Comparison of ENCODE assay signal across 13 mouse cellular contexts in the genomic region with DNA sequence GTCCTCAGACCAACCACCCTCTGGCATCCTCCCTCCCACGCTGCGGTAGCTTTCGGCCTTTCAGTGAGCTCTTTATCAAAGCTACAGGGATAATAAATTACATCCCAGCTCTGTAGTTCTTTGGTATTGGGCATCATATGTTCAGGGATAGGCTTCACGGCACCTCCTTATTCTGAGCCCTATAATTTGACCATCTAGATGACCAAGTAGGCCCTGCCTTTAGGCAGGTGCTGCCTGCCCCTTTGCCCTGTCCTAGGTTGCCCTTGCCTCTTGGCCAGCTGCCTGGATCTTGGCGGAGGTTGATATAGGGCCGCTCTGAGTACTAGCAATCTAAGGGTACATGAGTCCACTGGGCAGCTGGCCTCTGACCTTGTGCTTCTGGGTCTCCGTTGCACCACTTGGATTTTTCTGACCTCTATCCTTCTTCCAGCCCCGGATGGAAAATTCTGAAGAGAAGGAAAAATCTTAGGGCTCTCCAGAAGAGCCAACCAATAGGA. TPM values are rescaled to one million over a fixed set of nuclear protein-coding genes. Genes with fewer than 3 reads are reported as not detected.
A peak's percentile ranks its signal among the peaks of the same experiment; 100 is the strongest.
DNase-seq lines count a peak whose midpoint lies in the region; ATAC-seq lines count a peak whose summit lies in the region.
"Had no signal": no experiment of that assay in that cellular context is flagged by ENCODE, and none has a peak within 500 bp of the region (broad histone marks: within the 10 kb centered on the region; RNA-seq: fewer than 3 reads in every experiment).

No protein-coding gene starts in this region.

- no peaks in the 10 kb centered on the region for H3K27me3 ChIP-seq in kidney, embryonic 16.5 days (ENCODE audit: insufficient read depth, low read length)
- no peaks in the 10 kb centered on the region for H3K27me3 ChIP-seq in heart, embryonic 14.5 days (ENCODE audit: control insufficient read depth, insufficient read depth, low read length)

- H3K4me3 ChIP-seq in kidney, embryonic 16.5 days (ENCODE audit: low read length): no peak overlapping the region
- H3K4me3 ChIP-seq in heart, embryonic 14.5 days (ENCODE audit: control insufficient read depth in 1 of 2, insufficient read depth in 1 of 2, low read depth in 1 of 2, low read length in 2 of 2): no peak overlapping the region

- H3K9me3 ChIP-seq in kidney, embryonic 16.5 days (ENCODE audit: low read length): no peaks in the 10 kb centered on the region
- peaks cover 4% of the 10 kb centered on the region; the same call in 1 of the 2 replicates for H3K9me3 ChIP-seq in heart, embryonic 14.5 days (ENCODE audit: control insufficient read depth, low read length)

- 69% methylated on average over 8 of the region's 8 CpGs for WGBS in kidney, embryonic 16.5 days
- 67% methylated on average over 8 of the region's 8 CpGs for WGBS in heart, embryonic 14.5 days

- no peak overlapping the region for H3K9ac ChIP-seq in kidney, embryonic 16.5 days (replicated peaks; ENCODE audit: low read length)
- H3K9ac ChIP-seq in heart, embryonic 14.5 days (ENCODE audit: low read length): no peak overlapping the region

- ATAC-seq in kidney, embryonic 16.5 days (ENCODE audit: low FRiP score, low TSS enrichment): no peak
- 0 out of 2 replicates have a peak, but pooled peaks have one; percentile 18 for ATAC-seq in heart, embryonic 14.5 days (ENCODE audit: insufficient number of reproducible peaks, insufficient read depth, low FRiP score, low read depth)
- ATAC-seq in granulocyte monocyte progenitor cell, adult 5-6 weeks (replicated peaks; ENCODE audit: poor library complexity, severe bottlenecking): no peak
- ATAC-seq in megakaryocyte, adult 5-6 weeks (ENCODE audit: poor library complexity, severe bottlenecking): no peak
- ATAC-seq: activated CD4-positive, CD25-positive, alpha-beta regulatory T cell, adult 4 months; hindbrain, postnatal 0 days had no signal

- peak; percentile 90 for DNase-seq in kidney, adult 11 months
- DNase-seq in adrenal gland, postnatal 14 days: peak; percentile 85
- DNase-seq in kidney, postnatal 4 days: peak; percentile 35 to 58
- DNase-seq in left cerebral cortex, adult 8-10 months (ENCODE audit: low spot score in 2 of 2): no peak
- DNase-seq: cerebellum, adult 18-20 months; layer of hippocampus, adult 9-11 months; right cerebral cortex, postnatal 4 days had no signal

- no peaks in the 10 kb centered on the region for H3K36me3 ChIP-seq in kidney, embryonic 16.5 days (ENCODE audit: insufficient read depth, low read length)
- no peaks in the 10 kb centered on the region for H3K36me3 ChIP-seq in heart, embryonic 14.5 days (ENCODE audit: control insufficient read depth, insufficient read depth, low read length)

- H3K27ac ChIP-seq in kidney, embryonic 16.5 days (ENCODE audit: low read length): no peak overlapping the region
- H3K27ac ChIP-seq in heart, embryonic 14.5 days (replicated peaks in 1 of 2; ENCODE audit: control insufficient read depth in 1 of 2, insufficient read depth in 1 of 2, low read depth in 2 of 2, low read length in 2 of 2): no peak overlapping the region
- H3K27ac ChIP-seq: hindbrain, postnatal 0 days had no signal

- H3K4me2 ChIP-seq in kidney, embryonic 16.5 days (replicated peaks; ENCODE audit: low read depth, low read length): no peak overlapping the region
- H3K4me2 ChIP-seq in heart, embryonic 14.5 days (ENCODE audit: low read length): no peak overlapping the region

- no peaks in the 10 kb centered on the region for H3K4me1 ChIP-seq in kidney, embryonic 16.5 days (ENCODE audit: insufficient read depth, low read length)
- peaks cover 4 to 8% of the 10 kb centered on the region in 2 experiments for H3K4me1 ChIP-seq in heart, embryonic 14.5 days (ENCODE audit: control insufficient read depth in 2 of 2, insufficient read depth in 2 of 2, low read length in 2 of 2)

RNA-seq across cellular contexts. Expression of a gene that starts 21.7 kb away (rescaled TPM):
- polyA plus RNA-seq in kidney, embryonic 16.5 days (2015; fragmentation: Nextera tagmentation; extraction: Ambion mirVana): 7.2 and 7.9 TPM in 2 replicates
- total RNA-seq in adrenal gland, postnatal 14 days (2021): 28.7 and 44.7 TPM in 2 replicates
- 11.0 and 12.0 TPM in 2 replicates for polyA plus RNA-seq in heart, embryonic 14.5 days (2014; fragmentation: Nextera tagmentation; extraction: Ambion mirVana)
- 13.9 and 24.0 TPM in 2 replicates for total RNA-seq in granulocyte monocyte progenitor cell, adult 5-6 weeks (2014; fragmentation: Nextera tagmentation)
- 7.0 and 9.5 TPM in 2 replicates for total RNA-seq in granulocyte monocyte progenitor cell, adult 5-6 weeks (2017)
- total RNA-seq in megakaryocyte, adult 5-6 weeks (2015): 12.1 and 13.2 TPM in 2 replicates
- total RNA-seq in megakaryocyte, adult 5-6 weeks (2017): 4.4 and 7.6 TPM in 2 replicates
- 10 to 100 TPM; 43.4 to 46.2 (median 44.4) TPM for total RNA-seq in left cerebral cortex, adult 8-10 months (2022)

Comparison
In these comparisons a context has a peak if more than half of its experiments do, and no peak if none do; other contexts are left out.
1. DNase-seq: peak in kidney, adult 11 months (single experiment), adrenal gland, postnatal 14 days (single experiment) and kidney, postnatal 4 days (2 of 2); none in left cerebral cortex, adult 8-10 months (0 of 2).